Mouse (Mus musculus): Measurements from ENCODE around the gene Babam2.
"Not testable (repeated sequence)": the region's sequence is repeated elsewhere in the genome, so short reads cannot be mapped to it uniquely, and the experiment has no call there.

The Babam2 gene

DNA sequence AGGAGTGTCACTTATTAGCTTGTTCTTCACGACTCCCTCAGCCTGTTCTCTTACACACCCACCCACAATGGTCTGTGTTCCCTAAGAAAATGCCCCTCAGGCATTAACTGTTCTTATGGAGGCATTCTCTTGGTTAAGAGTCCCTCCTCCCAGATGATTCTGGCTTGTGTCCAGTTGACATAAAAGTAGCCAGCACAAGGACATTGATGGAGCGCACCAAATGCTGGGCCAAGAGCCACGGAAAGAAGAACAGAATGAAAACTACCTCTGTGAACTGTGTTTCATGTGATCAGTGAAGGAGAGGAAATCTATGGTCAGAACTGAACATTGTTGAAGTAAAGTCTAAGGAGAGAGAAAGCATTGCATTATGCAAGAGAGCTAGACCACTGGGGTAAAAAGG lies 89.7 kb downstream of the Babam2 start:
- no peak for DNase-seq (ENCODE audit: low spot score)

DNA sequence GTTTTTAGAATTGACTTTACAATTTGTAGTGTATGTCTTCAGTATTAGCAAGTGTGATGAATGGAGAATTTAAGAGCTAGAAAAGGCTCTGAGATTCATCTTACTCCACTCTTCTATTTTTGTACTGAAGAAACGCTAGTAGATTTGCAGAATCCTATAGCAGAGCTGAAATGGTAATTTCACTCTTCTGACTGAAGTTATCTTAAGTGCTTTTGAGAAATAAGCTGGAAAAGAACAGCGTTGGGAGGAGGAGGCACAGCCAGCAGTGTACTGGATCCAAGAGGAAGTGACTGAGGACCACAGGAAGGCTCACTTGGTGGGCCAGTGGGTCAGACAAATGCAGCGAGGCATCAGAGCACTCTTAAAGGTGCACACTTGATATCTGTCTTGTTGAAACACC lies 90.1 kb downstream of the Babam2 start:
- no peak for DNase-seq (ENCODE audit: low spot score)

DNA sequence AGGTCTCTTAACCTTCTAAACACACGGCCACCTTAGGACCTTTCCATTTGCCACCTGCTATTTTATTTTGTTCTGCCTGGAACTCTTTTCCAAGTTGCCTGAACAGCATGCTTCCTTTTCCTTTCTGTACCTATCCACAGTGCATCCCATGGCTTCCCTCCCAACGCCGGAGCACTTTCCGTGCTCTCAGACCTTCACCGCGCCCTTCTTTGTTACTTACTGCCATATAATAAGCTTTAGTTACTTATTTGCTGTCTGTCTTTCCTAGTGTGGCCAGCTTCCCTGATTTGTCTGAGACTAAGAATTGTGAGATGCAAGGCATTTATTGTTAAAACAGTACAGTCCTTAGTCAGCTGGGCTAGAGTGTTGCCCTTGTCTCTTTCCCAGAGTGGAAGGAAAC lies 94.9 kb downstream of the Babam2 start:
- DNase-seq (ENCODE audit: low spot score) = peak; percentile 14

DNA sequence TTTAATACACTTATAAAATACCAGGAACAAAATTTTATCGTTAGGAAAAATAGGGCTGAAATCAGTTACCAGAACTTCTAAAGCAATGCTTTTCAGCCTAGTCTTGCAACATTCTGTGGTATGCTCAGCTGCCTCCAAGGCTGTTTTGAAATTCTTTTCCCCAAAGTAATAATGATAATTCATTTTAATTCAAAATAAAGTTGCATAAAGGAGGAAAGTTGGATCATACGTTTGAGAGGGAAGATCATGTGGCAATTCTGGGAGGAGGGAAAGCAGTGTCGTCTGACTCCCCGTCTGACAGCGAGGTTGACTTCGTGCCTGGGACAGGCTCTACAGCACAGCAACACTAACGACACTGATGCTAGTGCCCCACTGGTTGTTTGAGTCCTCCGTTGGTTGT lies 95.4 kb downstream of the Babam2 start:
- DNase-seq (ENCODE audit: low spot score) = peak; percentile 77

DNA sequence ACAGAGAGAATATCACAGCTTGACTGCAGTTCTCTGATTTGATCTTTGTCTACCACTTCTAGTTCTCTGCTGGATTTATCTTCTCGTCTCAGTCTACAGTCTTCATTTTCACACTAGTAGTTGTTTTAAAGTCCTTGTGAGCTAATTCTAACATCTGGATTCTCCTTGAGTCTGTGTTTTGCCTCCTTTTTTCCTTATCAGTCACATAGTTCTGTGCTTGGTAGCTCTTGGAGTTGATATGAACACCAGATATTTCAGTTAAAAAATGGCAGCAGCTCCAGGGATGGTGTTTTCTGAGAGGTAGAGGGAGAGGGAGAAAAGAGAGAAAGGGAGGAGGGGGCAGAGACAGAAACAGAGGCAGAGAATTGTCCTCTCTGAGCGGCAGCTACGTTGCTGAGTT lies 97.9 kb downstream of the Babam2 start:
- DNase-seq (ENCODE audit: low spot score) = no peak

DNA sequence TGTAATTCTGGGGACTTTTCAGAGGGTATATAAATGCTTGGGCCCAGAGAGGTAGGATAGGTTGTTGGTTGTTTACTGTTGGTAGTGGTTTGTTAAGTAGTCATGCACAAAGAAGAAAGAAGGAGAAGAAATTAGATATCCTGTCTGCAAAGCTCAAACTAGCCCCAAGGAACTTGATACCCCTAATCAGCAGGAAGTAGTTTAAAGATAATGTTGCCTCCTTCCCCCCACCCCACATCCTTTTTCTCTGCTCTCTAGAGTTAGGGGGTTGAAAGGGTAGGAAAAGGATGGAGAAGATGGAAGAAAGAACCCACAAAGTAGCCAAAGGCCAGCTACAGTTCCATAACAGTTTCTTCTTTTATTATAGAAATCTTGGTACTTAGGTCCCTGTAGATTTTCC lies 99.5 kb downstream of the Babam2 start:
- DNase-seq (ENCODE audit: low spot score) = no peak

DNA sequence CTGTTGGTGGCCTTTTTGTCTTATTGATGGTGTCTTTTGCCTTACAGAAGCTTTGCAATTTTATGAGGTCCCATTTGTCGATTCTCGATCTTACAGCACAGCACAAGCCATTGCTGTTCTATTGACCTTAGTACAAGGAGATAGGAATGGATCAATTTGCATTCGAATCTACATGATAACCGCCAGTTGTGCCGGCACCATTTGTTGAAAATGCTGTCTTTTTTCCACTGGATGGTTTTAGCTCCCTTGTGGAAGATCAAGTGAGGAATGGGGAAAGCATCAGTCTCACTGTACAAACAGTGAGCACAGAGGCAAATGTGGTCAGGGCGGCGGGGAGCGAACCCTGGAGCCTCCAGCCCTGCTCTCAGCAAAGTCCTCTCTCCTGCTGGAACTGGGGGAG lies 106.7 kb downstream of the Babam2 start:
- DNase-seq (ENCODE audit: low spot score) = not testable (repeated sequence)

DNA sequence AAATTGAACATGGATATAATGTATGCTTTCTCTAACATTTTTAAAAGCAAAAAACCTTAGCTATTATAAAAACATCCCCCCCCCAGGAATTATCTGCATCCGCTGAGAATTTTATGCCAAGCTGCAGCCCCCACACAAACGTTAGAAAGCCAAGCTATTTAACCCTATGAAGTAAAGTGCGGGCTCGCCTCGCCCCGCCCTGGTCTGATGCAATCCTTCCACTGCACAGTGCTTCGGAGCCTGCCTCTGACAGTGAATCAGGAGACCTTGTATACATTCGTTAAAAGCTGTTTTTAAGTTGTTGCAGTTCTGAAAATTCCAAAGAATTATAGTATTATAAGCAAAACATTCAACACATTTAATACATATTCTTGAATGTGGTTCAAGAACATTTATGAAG lies 107.3 kb downstream of the Babam2 start:
- DNase-seq (ENCODE audit: low spot score) = no peak

DNA sequence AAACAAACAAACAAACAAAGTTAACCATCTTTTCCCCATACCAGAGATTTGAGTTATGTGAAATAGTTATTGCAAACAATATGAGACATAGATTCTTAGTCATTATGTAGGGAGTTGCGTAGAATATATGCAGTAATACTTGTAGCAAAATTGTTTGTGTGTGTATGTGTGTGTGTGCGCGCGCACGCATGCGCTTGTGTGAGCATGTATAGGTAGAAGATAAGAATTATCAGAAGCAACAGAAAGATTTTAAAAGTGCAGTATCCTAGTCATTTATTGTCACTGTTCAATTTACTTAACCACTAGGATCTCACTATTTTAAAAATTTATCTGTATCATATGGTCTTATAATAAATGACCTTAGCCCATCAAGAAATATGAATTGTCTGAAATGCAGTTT lies 109.8 kb downstream of the Babam2 start:
- no peak for DNase-seq (ENCODE audit: low spot score)

DNA sequence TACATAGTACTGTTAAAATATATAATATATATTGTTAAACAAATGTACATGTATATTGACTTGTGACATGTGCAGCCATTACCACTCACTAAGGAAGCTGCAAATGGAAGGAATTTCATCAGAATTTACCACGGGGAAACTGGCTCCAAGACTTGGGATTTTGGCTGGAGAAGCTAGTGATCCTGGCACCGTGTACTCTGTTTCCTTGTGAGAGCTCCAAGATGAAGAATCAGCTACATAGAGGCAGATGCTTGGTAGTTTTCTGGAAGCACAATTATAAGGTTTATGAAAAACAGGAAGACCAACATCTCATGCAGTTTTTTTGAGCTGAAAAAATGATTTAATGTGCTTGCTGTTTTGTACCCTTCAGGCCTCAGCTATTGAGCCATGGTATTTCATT lies 110.8 kb downstream of the Babam2 start:
- DNase-seq (ENCODE audit: low spot score) = peak; percentile 79

DNA sequence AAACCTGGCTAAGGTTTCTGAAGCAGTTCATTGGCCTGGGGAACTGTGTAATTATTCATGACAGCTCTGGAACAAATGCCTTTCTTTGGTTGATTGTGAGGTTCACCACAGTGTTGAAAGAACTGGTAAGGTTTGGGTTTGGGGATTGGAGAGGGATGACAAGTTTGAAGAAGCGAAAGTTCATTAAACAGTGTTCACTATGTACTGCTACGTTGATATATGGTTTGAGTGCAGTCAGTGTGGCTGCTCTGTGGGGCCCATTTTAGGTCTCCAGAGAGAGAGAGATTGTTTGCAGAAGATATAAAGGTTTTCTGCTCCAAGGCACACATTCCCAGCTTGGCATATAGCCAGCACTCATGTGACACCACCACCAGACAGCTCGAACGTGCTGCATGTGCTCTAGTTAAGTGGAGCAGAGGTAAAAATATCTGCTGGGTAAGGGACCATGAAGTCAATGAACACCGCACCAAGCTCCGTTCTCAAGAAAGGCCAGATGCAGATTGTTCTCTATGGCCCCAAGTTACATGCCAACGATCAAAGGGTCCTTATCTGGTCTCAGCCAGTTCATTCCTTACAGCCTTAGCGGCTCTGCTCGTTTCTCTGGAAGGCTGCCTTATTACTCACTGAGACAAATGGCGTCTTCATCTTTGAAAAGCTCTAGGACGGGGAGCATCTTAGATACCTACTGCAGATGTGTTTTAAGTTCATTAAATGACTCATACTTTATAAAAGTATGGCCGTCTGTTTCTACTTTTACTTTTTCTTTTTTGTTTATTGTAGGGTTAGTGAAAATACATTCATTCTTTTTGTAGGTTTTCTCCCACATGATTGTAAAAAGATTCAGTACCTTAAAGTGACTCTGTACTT lies 113.5 kb downstream of the Babam2 start:
- peak; percentile 80 for DNase-seq (ENCODE audit: low spot score)

DNA sequence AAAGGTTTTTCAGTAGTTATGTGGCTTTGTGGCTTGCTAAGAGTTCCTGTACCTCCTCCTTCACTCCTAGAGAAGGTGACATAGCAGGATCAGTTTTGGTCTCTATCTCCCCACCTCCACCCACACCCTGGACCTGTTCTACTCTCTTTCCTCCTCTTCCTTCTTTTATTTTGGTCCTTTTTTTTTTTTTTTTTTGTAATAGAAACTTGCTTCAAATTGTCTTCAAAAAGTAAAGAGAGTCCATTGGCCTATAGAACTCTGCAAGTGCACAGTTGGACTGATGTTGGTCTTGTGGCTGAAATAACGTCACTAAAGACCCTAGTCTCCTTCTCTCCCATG lies 114.1 kb downstream of the Babam2 start:
- DNase-seq (ENCODE audit: low spot score) = no peak

DNA sequence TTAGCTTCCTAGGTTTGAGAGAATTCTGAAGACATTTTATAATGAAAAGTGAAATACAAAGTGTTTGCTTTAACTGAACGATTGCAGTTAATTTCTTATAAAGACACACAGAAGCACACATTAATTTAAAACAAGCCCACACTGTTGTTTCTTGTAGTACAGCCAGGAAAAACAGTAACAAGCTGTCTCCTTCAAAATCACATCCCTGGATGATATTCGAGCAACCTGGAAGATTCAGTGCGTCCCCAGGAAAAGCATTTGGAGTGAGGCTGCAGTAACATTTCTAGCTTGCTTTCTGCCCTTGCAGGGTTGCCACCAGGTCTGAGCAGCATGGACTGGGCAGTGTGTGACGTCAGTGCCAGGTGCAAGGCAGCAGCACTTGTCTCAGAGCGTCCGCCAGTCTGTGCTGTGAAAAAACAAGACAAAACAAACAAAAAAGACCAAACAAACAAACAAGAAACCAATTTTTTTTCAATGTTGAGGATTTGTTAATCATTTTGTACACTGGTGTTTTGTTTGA lies 115.7 kb downstream of the Babam2 start:
- no peak for DNase-seq (ENCODE audit: low spot score)

DNA sequence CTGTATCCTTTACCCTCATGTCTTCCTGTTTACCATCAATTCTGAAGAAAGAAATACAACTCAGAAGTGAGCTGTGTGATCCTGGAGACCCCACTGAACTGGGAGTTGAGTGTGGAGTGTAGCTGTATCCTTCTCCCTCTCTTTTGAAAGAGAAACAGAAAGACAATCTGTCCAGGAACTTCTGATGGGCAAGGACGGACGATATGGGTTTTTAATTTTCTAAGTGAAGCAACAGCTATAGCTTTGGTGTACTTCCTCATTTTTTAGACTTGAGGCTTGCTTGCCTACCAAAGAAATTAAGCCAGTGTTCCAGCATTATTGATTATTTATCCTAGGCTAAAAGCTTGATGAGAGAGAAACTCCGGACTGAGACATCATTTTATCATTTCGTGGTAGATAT lies 116.6 kb downstream of the Babam2 start:
- no peak for DNase-seq (ENCODE audit: low spot score)

DNA sequence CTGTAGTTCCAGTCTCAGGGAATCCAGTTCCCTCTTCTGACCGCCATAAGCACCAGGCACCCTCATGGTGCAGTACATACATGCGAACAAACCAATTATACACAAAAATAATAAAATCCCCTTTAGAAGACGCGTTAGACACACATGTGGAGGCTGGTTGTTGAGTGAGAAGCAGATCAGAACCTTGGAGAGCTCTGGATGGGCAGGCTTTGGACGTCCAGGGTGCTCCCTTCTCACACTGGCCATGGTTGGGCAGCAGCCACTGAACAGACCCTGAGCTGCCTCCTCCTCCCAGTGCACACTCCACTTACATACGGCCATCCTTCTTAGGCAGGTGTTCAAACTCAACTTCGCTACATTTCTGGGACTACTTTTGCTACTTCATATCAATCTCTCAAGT lies 117.6 kb downstream of the Babam2 start:
- peak; percentile 65 for DNase-seq (ENCODE audit: low spot score)

DNA sequence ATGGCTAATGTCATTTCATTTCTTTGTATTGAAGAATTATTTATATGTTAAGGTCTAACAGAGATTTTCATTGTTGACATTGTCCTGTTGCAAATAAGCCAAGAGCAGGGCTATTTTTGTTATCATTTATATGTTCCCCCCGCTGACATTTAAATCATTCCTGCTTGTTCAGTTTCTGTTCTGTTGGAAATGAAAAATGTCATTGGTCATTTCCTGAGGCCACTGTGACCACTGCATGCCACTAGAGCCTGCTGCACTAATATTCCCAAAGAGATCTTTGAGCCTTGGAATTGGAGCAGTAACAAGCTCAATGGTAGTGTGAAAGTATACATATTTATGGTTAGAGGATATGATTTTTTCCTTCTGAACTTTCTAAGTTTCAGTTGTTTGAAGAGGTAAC lies 118.6 kb downstream of the Babam2 start:
- DNase-seq (ENCODE audit: low spot score) = no peak

DNA sequence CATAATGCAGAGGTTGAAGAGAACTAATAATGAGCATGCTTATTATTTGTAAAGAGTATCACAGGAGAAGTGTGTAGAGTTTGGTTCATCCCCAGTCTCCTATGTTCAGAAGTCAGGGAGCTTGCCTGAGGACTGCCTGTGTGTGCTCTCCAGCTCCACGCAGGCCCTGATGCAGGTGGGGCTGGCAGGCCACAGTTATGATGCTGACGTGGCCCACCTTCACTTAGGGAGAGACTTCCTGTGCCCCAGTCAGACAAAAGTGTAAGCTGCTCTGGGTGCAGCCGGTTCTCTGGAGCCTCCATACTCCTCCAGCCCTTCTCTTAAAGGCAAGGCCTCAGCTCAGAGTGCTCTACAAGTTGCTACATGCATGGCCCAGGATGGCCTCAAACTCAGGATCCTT lies 123.3 kb downstream of the Babam2 start:
- DNase-seq (ENCODE audit: low spot score) = no peak

DNA sequence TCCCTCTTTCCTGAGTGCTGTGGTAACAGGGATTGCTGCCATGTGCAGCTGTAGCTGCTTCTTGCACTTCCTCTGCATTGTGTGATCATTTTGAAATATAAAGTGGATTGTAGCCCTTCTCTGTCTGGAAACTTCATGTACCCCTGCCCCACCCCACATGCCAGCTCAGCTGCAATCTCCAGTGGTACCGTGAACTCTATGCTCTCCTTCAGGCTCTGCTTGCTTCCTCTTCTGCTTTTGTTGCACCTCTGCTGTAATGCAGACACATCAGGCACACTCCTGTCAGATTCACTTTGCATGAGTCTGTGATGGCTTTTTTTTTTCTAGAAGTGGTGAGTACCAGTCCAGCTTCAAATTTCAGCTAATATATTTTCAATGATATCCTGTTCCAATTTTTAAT lies 123.7 kb downstream of the Babam2 start:
- no peak for DNase-seq (ENCODE audit: low spot score)

DNA sequence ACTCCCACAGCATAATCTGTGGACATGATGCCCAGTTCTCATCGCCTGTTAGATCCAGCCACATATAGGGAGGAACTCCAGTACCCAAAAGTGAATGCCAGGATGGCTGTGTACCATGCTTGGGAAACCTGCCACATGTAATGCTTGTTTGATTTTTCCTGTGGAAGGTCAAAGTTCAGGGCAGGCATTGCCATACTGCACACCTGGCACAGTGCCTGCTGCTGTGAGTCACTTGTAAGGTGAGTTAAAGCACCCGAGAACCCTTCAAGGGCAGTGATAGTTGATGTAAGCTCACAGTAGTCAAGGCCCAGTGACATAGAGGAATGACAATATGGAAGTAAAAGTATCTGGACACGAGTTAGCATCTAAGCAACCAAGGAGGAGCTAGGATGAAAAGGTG lies 126.2 kb downstream of the Babam2 start:
- DNase-seq (ENCODE audit: low spot score) = peak; percentile 11

DNA sequence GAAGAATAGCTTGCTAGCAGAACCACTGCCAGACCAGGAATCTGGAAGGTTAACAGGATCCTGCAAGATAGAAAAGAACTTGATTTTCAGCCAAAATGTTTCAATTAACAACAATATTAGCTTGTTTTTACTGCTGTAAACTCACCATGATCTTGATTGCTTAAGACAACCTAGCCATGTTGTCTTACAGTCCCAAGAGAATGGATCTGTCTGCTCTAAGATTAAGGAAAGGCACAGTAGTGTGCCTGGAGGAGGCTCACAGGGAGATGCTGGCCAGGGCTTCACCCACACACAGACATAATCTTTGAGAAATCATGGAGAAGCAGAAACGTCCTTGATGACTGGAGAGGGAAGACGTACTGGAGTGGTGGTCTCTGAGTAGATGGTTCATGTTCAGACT lies 126.6 kb downstream of the Babam2 start:
- DNase-seq (ENCODE audit: low spot score) = peak; percentile 16

DNA sequence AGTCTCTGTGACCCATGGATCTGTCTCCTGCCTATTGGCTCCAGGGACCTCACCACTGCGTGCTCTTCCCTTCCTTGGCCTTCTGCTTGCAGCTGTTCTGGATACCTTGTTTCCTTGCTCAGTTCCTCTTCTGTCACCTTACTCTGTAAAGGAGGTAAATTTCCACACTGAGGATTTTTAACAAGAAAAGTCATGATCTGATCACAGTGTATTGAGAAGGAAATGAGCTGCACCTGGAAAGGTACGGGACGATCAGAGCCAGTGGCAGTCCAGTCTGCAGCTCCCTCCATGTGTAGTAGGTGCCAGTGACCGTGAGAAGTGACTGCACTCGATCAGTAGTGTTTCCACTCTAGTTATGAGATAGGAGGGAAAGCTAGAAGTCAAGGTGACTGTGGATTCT lies 129.8 kb downstream of the Babam2 start:
- no peak for DNase-seq (ENCODE audit: low spot score)

DNA sequence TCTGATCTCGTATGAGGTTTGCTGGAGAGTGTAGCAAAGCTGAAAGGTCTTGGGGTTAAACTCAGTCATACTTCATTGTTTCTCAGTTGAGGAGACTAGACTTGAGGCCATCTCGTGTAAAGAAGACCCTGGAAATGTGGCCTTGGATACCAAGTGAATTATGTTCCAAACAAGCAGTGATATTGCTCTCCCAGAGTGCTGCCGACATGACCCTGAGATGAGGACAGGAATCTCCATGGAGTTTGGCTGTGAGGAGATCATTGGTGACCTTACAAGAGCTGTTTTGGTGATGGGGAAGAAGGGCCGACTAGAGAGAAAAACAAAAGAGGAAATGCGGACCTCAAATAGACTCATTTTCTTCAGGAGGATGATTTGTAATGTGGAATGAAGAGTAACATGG lies 130.4 kb downstream of the Babam2 start:
- no peak for DNase-seq (ENCODE audit: low spot score)

DNA sequence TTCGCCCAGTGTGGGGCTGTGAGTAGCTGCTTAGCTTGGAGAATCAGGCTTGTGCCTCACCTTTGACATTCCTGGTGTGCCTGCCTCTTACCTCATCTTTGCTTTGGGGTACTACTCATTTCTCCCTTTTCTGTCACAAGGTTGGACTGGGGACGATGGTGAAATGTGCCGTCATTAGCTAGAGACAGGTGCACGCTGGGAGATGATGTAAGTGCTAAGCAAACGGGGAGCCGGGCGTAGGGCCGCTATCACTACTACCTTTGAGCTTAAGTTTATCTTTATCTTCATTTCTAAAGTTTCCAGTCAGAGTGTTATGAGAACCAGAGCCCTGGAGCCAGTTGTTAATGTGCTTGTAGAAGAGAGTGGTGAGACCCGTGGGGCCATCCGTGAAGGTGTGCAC lies 131.3 kb downstream of the Babam2 start:
- no peak for DNase-seq (ENCODE audit: low spot score)

DNA sequence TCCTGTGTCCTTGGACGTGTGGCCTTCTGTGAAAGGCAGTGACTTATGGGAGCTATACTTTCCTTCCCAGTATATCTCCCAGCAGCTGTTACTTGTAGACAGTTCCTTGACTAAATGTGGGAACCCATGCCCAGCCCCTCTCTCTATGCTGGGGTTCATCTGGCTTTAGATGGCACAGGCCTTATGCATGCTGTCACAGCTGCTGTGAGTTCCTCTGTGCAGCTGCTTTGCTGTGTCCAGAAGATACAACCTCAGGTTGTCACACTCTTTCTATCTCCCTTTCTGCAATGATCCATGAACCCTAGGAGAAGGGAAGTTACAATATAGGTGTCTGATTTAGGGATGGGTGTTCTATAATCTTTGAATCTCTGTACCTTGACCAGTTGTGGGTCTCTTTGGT lies 132.1 kb downstream of the Babam2 start:
- DNase-seq (ENCODE audit: low spot score) = no peak
